Mouse (Mus musculus): ENCODE measurements around the gene Ucp3. TPM values are rescaled to one million over a fixed set of nuclear protein-coding genes. Genes with fewer than 3 reads are reported as not detected.

Gene Ucp3
- polyA plus RNA-seq, 1 experiment from 2014 or later: not detected

DNA sequence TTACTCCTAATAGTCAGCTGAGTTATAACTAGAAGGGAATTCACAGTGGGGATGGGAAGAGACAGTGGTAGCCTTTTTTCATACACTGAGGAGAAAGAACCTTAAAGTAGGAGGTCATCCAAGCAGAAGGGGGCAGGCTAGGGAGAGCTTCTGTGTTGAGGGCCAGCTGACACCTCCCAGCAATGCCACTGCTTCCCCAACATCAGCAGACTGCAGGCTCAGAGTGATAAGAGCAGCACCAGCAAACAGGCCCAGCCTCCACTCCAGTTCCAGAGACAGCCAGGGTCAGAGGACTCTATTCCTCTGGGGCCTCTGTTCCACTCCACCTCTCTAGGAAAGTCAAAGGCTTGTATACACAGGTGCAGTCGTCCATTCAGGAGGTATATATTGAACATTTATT, 14.6 kb upstream of the Ucp3 start:
- H3K36me3 ChIP-seq (ENCODE audit: control insufficient read depth, insufficient read depth, low read length): peaks cover 29% of the 10 kb centered on the region
- no peak for ATAC-seq
- H3K4me3 ChIP-seq (ENCODE audit: low read depth, low read length): no peak overlapping the region
- H3K27ac ChIP-seq (ENCODE audit: low read length): no peak overlapping the region
- no peak overlapping the region for H3K4me2 ChIP-seq (ENCODE audit: low read length)
- no peaks in the 10 kb centered on the region for H3K27me3 ChIP-seq (ENCODE audit: control insufficient read depth, insufficient read depth, low read depth, low read length)
- no peaks in the 10 kb centered on the region for H3K9me3 ChIP-seq (replicated peaks; ENCODE audit: control insufficient read depth, low read length, poor library complexity, severe bottlenecking)
- WGBS: 81% methylated on average over 1 of the region's 1 CpGs
- H3K9ac ChIP-seq (ENCODE audit: low read depth, low read length): no peak overlapping the region
- no peaks in the 10 kb centered on the region for H3K4me1 ChIP-seq (ENCODE audit: control insufficient read depth, insufficient read depth, low read length)

DNA sequence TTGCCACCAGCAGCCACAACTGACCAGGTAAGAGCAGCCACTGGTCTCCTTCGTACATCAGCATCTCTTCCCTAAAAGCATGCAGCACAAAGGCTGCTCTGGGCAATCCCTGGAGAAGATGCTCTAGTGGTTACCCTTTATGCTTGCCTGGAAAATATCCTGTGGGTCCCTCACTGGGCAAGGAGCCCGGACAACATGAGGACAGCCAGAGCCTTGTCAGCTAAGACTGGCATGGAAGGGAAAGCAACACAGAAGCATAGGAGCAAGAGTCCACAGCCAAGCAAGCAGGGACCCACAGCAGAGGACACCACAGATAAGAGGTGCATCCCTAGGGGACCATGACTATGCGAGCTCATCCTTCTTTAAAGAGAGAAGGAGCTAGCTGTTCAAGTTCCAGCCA, 12.9 kb upstream of the Ucp3 start:
- 87% methylated on average over 3 of the region's 3 CpGs for WGBS
- Histone ChIP-seq H3K27me3 (ENCODE audit: control insufficient read depth, insufficient read depth, low read depth, low read length) (no peaks in the 10 kb centered on the region), H3K36me3 (ENCODE audit: control insufficient read depth, insufficient read depth, low read length) (peaks cover 24% of the 10 kb centered on the region), H3K4me1 (ENCODE audit: control insufficient read depth, insufficient read depth, low read length) (no peaks in the 10 kb centered on the region), H3K9ac (ENCODE audit: low read depth, low read length) (no peak overlapping the region), H3K4me3 (ENCODE audit: low read depth, low read length) (no peak overlapping the region), H3K27ac (ENCODE audit: low read length) (no peak overlapping the region), H3K9me3 (replicated peaks; ENCODE audit: control insufficient read depth, low read length, poor library complexity, severe bottlenecking) (no peaks in the 10 kb centered on the region), H3K4me2 (ENCODE audit: low read length) (no peak overlapping the region)
- no peak for ATAC-seq

- no peaks in the 10 kb centered on the region for H3K9me3 ChIP-seq (replicated peaks; ENCODE audit: control insufficient read depth, low read length, poor library complexity, severe bottlenecking)
- H3K36me3 ChIP-seq (ENCODE audit: control insufficient read depth, insufficient read depth, low read length): peaks cover 12% of the 10 kb centered on the region
- no peak overlapping the region for H3K4me3 ChIP-seq (ENCODE audit: low read depth, low read length)
- H3K27ac ChIP-seq (ENCODE audit: low read length): no peak overlapping the region
- H3K4me1 ChIP-seq (ENCODE audit: control insufficient read depth, insufficient read depth, low read length): no peaks in the 10 kb centered on the region
- H3K4me2 ChIP-seq (ENCODE audit: low read length): no peak overlapping the region
- no peaks in the 10 kb centered on the region for H3K27me3 ChIP-seq (ENCODE audit: control insufficient read depth, insufficient read depth, low read depth, low read length)
- H3K9ac ChIP-seq (ENCODE audit: low read depth, low read length): no peak overlapping the region
- 86% methylated on average over 6 of the region's 6 CpGs for WGBS
- no peak for ATAC-seq
Observed at GRCm38 (mm10) chr7:100461621-100462151, 11.1 kb upstream of the Ucp3 start.

DNA sequence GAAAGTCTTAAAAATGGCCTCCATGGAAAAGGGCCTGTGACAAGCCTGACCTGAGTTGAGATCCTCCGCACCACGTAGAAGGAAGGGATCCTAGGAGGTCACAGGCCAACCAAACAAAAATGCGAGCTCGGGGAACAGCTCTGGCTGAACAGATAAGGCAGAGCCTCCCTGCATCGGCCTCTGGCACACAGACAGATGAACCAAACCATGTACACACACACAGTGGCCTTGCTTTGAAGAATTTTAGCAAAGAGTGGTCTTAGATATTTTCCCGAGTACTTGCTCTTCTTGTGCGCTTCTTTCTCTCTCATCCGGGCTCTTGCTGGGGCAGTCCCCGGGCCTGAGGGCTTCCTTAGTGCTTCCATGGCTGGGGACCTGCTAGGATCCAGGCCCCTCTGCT, 9.6 kb upstream of the Ucp3 start:
- no peak overlapping the region for H3K27ac ChIP-seq (ENCODE audit: low read length)
- H3K9me3 ChIP-seq (replicated peaks; ENCODE audit: control insufficient read depth, low read length, poor library complexity, severe bottlenecking): no peaks in the 10 kb centered on the region
- H3K4me2 ChIP-seq (ENCODE audit: low read length): no peak overlapping the region
- H3K4me3 ChIP-seq (ENCODE audit: low read depth, low read length): no peak overlapping the region
- H3K4me1 ChIP-seq (ENCODE audit: control insufficient read depth, insufficient read depth, low read length): no peaks in the 10 kb centered on the region
- 91% methylated on average over 9 of the region's 9 CpGs for WGBS
- no peaks in the 10 kb centered on the region for H3K27me3 ChIP-seq (ENCODE audit: control insufficient read depth, insufficient read depth, low read depth, low read length)
- H3K9ac ChIP-seq (ENCODE audit: low read depth, low read length): no peak overlapping the region
- ATAC-seq: no peak
- H3K36me3 ChIP-seq (ENCODE audit: control insufficient read depth, insufficient read depth, low read length): peaks cover 12% of the 10 kb centered on the region

DNA sequence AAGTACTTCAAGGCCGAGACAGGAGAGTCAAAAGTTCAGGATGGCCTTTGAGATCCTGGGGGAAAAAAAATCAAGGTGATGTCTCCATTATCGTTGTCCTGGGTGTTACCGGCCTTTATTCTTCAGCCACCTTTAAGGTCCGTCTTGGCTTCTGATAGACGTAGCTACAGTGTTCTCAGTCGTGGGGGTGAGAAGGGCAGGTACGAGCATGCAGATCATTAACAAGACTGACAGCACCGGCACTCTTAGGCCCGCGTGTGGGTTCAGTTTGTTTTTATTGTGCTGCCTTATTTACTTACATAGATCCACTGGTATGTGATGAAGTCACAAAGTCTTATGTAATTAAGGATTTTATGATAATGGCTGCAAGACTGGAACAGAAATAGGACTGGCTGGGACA, 9.0 kb upstream of the Ucp3 start:
- Histone ChIP-seq H3K4me1 (ENCODE audit: control insufficient read depth, insufficient read depth, low read length) (no peaks in the 10 kb centered on the region), H3K9me3 (replicated peaks; ENCODE audit: control insufficient read depth, low read length, poor library complexity, severe bottlenecking) (no peaks in the 10 kb centered on the region), H3K36me3 (ENCODE audit: control insufficient read depth, insufficient read depth, low read length) (peaks cover 12% of the 10 kb centered on the region), H3K4me2 (ENCODE audit: low read length) (no peak overlapping the region), H3K9ac (ENCODE audit: low read depth, low read length) (no peak overlapping the region), H3K27ac (ENCODE audit: low read length) (no peak overlapping the region), H3K27me3 (ENCODE audit: control insufficient read depth, insufficient read depth, low read depth, low read length) (no peaks in the 10 kb centered on the region), H3K4me3 (ENCODE audit: low read depth, low read length) (no peak overlapping the region)
- 91% methylated on average over 10 of the region's 10 CpGs for WGBS
- ATAC-seq: no peak

DNA sequence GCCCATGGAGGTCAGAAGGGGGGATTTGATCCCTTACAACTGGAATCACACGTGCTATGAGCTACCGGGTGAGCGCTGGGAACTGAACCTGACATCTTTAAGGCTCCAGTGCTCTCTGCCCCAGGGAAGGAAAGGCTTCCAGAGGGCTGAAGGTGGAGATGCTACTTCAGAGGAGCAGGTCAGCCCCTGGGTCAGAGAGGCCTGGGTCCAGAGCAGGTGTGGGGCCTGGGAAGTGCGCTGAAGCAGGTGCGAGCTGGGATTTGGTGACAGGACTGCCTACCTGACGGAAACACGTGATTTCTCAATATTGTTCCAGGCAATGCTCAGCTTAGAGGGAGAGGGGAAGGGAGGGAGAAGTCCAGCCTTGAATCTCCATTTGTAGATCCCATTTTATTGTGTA, 8.5 kb upstream of the Ucp3 start:
- Histone ChIP-seq H3K4me2 (ENCODE audit: low read length) (no peak overlapping the region), H3K4me1 (ENCODE audit: control insufficient read depth, insufficient read depth, low read length) (no peaks in the 10 kb centered on the region), H3K27me3 (ENCODE audit: control insufficient read depth, insufficient read depth, low read depth, low read length) (no peaks in the 10 kb centered on the region), H3K27ac (ENCODE audit: low read length) (no peak overlapping the region), H3K4me3 (ENCODE audit: low read depth, low read length) (no peak overlapping the region), H3K36me3 (ENCODE audit: control insufficient read depth, insufficient read depth, low read length) (peaks cover 12% of the 10 kb centered on the region), H3K9me3 (replicated peaks; ENCODE audit: control insufficient read depth, low read length, poor library complexity, severe bottlenecking) (no peaks in the 10 kb centered on the region), H3K9ac (ENCODE audit: low read depth, low read length) (no peak overlapping the region)
- no peak for ATAC-seq
- 95% methylated on average over 7 of the region's 7 CpGs for WGBS

DNA sequence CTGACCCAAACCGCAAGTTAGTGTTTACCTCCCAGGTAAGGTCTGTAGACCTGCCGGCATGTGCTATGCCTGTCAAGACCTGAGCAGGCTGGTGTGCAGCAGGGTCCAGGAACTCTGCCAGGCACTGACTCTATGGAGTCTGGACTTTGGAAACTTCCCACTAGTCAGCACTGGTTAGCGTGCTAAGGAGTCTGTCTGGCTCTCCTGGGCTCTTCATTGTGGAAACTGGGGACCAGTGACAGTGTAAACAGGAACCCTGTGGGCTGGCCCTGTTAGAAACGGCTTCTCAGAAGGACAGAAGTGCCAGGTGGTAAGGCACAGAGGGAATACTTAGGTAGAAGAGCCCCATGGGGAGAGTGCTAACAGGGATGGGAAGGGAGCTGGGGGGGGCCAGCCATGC, 7.5 kb upstream of the Ucp3 start:
- no peak overlapping the region for H3K4me2 ChIP-seq (ENCODE audit: low read length)
- H3K4me1 ChIP-seq (ENCODE audit: control insufficient read depth, insufficient read depth, low read length): no peaks in the 10 kb centered on the region
- H3K27me3 ChIP-seq (ENCODE audit: control insufficient read depth, insufficient read depth, low read depth, low read length): no peaks in the 10 kb centered on the region
- H3K9me3 ChIP-seq (replicated peaks; ENCODE audit: control insufficient read depth, low read length, poor library complexity, severe bottlenecking): no peaks in the 10 kb centered on the region
- WGBS: 80% methylated on average over 4 of the region's 4 CpGs
- H3K27ac ChIP-seq (ENCODE audit: low read length): no peak overlapping the region
- H3K36me3 ChIP-seq (ENCODE audit: control insufficient read depth, insufficient read depth, low read length): peaks cover 9% of the 10 kb centered on the region
- ATAC-seq: no peak
- H3K9ac ChIP-seq (ENCODE audit: low read depth, low read length): no peak overlapping the region
- H3K4me3 ChIP-seq (ENCODE audit: low read depth, low read length): no peak overlapping the region

DNA sequence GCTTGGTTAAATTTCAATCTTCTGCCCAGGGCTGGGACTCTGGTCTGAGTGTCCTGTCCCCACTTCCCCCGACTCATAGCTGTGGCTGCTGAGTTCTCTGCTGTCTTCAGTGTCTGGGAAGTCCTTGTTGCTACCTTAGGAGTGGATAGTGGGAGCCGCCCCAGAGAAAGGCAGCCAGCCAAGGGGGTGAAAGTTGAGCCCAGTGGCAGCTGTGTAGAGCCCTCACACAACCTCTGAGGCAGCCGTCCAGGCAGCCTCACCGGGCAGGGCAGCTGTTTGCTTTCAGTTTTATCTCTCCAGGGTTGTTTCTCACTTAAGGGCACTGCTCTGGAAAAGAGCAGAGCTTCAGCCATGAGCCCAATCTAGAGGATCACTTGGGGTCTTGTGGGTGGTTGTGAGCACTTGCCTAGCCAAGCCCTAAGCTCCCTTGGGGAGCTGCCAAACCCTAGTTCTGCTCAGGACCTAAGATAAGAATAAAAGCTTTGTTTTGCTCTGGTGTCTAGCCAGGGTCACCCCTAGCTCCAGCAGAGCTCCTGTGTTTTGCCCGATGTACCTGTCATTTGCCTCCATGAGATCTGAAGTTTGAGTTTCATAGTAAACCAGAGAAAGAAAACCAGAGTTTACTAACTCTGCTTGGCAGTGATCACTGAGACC, 7.0 kb upstream of the Ucp3 start:
- ATAC-seq: no peak
- Histone ChIP-seq H3K9me3 (replicated peaks; ENCODE audit: control insufficient read depth, low read length, poor library complexity, severe bottlenecking) (no peaks in the 10 kb centered on the region), H3K4me3 (ENCODE audit: low read depth, low read length) (no peak overlapping the region), H3K27ac (ENCODE audit: low read length) (no peak overlapping the region), H3K4me2 (ENCODE audit: low read length) (no peak overlapping the region), H3K4me1 (ENCODE audit: control insufficient read depth, insufficient read depth, low read length) (no peaks in the 10 kb centered on the region), H3K36me3 (ENCODE audit: control insufficient read depth, insufficient read depth, low read length) (peaks cover 10% of the 10 kb centered on the region), H3K9ac (ENCODE audit: low read depth, low read length) (no peak overlapping the region), H3K27me3 (ENCODE audit: control insufficient read depth, insufficient read depth, low read depth, low read length) (no peaks in the 10 kb centered on the region)
- 68% methylated on average over 5 of the region's 5 CpGs for WGBS

GRCm38 (mm10) chr7:100466781-100467510, 5.8 kb upstream of the Ucp3 start:
- Histone ChIP-seq H3K4me2 (ENCODE audit: low read length) (no peak overlapping the region), H3K4me3 (ENCODE audit: low read depth, low read length) (no peak overlapping the region), H3K36me3 (ENCODE audit: control insufficient read depth, insufficient read depth, low read length) (peaks cover 6% of the 10 kb centered on the region), H3K27ac (ENCODE audit: low read length) (no peak overlapping the region), H3K27me3 (ENCODE audit: control insufficient read depth, insufficient read depth, low read depth, low read length) (no peaks in the 10 kb centered on the region), H3K9ac (ENCODE audit: low read depth, low read length) (no peak overlapping the region), H3K9me3 (replicated peaks; ENCODE audit: control insufficient read depth, low read length, poor library complexity, severe bottlenecking) (no peaks in the 10 kb centered on the region), H3K4me1 (ENCODE audit: control insufficient read depth, insufficient read depth, low read length) (no peaks in the 10 kb centered on the region)
- WGBS: 91% methylated on average over 11 of the region's 11 CpGs
- no peak for ATAC-seq
